Mouse (Mus musculus): Measurements from ENCODE around the gene Ptprf. TPM values are rescaled to one million over a fixed set of nuclear protein-coding genes. Genes with fewer than 3 reads are reported as not detected.

The Ptprf gene
- total and polyA plus RNA-seq, 2 experiments from 2014 or later: 45.0 to 120 TPM

- no peak overlapping the region for H3K4me3 ChIP-seq (ENCODE audit: low read depth, low read length)
- H3K4me1 ChIP-seq (ENCODE audit: insufficient read depth): no peaks in the 10 kb centered on the region
- 83% methylated on average over 2 of the region's 2 CpGs for WGBS
- H3K4me2 ChIP-seq (ENCODE audit: low read depth): no peak overlapping the region
- H3K9ac ChIP-seq: no peak overlapping the region
- TF ChIP-seq CTCF (IDR thresholded peaks at IDR 0.05; ENCODE audit: low read depth): no peak
- DNase-seq: no peak
- no peaks in the 10 kb centered on the region for H3K27me3 ChIP-seq (ENCODE audit: insufficient read depth, low read length)
- H3K9me3 ChIP-seq (ENCODE audit: low read length): no peaks in the 10 kb centered on the region
- no peak for ATAC-seq
- H3K27ac ChIP-seq (ENCODE audit: low read depth, low read length): no peak overlapping the region
- peaks cover 71% of the 10 kb centered on the region for H3K36me3 ChIP-seq (ENCODE audit: insufficient read depth)
Observed at GRCm38 (mm10) chr4:118233886-118234285, 57.3 kb downstream of the Ptprf start.

DNA sequence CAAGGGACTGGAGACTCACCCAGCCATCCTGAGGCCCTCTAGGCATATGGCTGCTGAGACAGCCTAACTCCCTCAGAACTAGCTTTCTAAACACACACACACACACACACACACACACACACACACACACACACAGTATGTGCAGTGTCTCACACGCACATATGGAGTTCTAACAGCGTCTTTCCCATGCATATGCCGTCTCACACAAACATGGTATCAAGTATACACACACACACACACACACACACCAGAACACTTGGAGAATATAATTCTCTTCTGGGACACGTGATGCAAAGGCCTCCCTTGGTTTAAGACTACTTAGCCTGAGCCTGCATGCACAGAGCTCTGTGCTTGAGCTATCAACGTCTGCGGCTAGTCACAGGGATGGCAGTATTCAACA is 59.3 kb downstream of the Ptprf start:
- ATAC-seq (peak; percentile 75), DNase-seq (peak; percentile 66)
- H3K4me2 ChIP-seq (ENCODE audit: low read depth): no peak overlapping the region
- H3K27ac ChIP-seq (ENCODE audit: low read depth, low read length): no peak overlapping the region
- no peak overlapping the region for H3K4me3 ChIP-seq (ENCODE audit: low read depth, low read length)
- no peak for TF ChIP-seq CTCF (IDR thresholded peaks at IDR 0.05; ENCODE audit: low read depth)
- H3K36me3 ChIP-seq (ENCODE audit: insufficient read depth): peaks cover 71% of the 10 kb centered on the region
- no peaks in the 10 kb centered on the region for H3K9me3 ChIP-seq (ENCODE audit: low read length)
- no peak overlapping the region for H3K9ac ChIP-seq
- no peaks in the 10 kb centered on the region for H3K4me1 ChIP-seq (ENCODE audit: insufficient read depth)
- H3K27me3 ChIP-seq (ENCODE audit: insufficient read depth, low read length): no peaks in the 10 kb centered on the region
- WGBS: 65% methylated on average over 6 of the region's 6 CpGs

DNA sequence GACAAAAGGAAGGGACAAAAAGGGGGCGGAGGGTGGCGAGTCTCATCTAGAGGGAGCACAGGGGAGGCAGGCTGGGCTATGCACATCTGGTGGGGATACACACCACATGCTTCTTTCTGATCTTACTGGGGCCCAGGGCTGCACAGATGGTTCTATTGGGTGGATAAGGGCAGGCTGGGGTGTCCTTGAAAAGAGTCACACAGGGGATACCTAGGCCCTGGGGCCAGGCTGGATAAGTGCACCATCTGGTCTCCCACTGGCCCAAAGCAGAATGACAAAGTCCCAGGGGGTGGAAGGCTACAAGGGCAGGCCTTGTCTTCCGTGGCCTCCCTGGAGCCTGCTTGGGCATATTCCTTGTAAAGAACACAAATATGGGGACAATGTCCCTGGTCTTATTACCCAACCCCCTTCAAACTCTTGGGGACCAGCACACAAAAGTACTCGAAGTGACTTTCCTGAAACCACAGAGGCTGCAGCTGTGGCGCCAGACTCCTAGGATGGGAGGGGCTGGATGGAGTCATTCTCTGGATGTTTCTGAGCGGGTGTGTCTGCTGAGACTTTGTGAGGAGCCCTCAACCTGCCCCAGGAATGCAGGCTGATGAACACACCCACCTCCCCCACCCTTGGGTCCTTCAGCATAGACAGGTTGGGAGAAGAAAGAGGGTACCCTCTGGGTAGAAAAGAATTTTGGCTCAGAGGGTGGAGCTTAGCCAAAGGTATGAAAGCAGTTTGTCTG is 62.0 kb downstream of the Ptprf start:
- Histone ChIP-seq H3K4me1 (ENCODE audit: insufficient read depth) (no peaks in the 10 kb centered on the region), H3K9me3 (ENCODE audit: low read length) (no peaks in the 10 kb centered on the region), H3K27me3 (ENCODE audit: insufficient read depth, low read length) (no peaks in the 10 kb centered on the region), H3K27ac (ENCODE audit: low read depth, low read length) (no peak overlapping the region), H3K4me2 (ENCODE audit: low read depth) (no peak overlapping the region), H3K36me3 (ENCODE audit: insufficient read depth) (peaks cover 71% of the 10 kb centered on the region), H3K4me3 (ENCODE audit: low read depth, low read length) (no peak overlapping the region), H3K9ac (no peak overlapping the region)
- TF ChIP-seq CTCF (IDR thresholded peaks at IDR 0.05; ENCODE audit: low read depth): no peak
- ATAC-seq (no peak), DNase-seq (no peak)
- 82% methylated on average over 6 of the region's 6 CpGs for WGBS

- Histone ChIP-seq H3K27ac (ENCODE audit: low read depth, low read length) (no peak overlapping the region), H3K27me3 (ENCODE audit: insufficient read depth, low read length) (no peaks in the 10 kb centered on the region), H3K9me3 (ENCODE audit: low read length) (no peaks in the 10 kb centered on the region), H3K9ac (no peak overlapping the region), H3K36me3 (ENCODE audit: insufficient read depth) (peaks cover 82% of the 10 kb centered on the region), H3K4me1 (ENCODE audit: insufficient read depth) (no peaks in the 10 kb centered on the region), H3K4me2 (ENCODE audit: low read depth) (no peak overlapping the region), H3K4me3 (ENCODE audit: low read depth, low read length) (no peak overlapping the region)
- ATAC-seq (no peak), DNase-seq (no peak)
- 84% methylated on average over 12 of the region's 12 CpGs for WGBS
- TF ChIP-seq CTCF (IDR thresholded peaks at IDR 0.05; ENCODE audit: low read depth): no peak
Observed at GRCm38 (mm10) chr4:118227398-118227797, 63.8 kb downstream of the Ptprf start.

DNA sequence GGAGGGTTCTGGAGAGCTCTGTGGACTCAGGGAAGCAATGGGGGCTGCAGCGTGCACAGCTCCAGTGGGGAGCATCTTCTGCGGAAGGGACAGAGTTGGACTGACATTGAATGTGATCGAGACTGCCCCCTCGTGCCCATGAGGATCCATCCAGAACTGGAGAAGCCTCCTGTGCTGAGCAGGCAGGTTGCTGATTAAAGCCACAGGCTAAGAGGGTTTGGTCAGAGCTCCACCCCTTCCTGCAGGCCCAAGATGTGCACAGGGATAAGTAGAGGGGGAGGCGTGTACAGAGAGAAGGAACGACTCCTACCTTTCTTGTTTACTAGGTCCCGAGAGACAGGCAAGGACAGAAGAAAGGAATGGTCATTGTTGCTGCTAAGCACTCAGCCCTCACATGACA is 69.9 kb downstream of the Ptprf start:
- WGBS: 82% methylated on average over 7 of the region's 7 CpGs
- Histone ChIP-seq H3K9me3 (ENCODE audit: low read length) (no peaks in the 10 kb centered on the region), H3K9ac (no peak overlapping the region), H3K27ac (ENCODE audit: low read depth, low read length) (no peak overlapping the region), H3K4me3 (ENCODE audit: low read depth, low read length) (no peak overlapping the region), H3K36me3 (ENCODE audit: insufficient read depth) (peaks cover 92% of the 10 kb centered on the region), H3K27me3 (ENCODE audit: insufficient read depth, low read length) (no peaks in the 10 kb centered on the region), H3K4me1 (ENCODE audit: insufficient read depth) (no peaks in the 10 kb centered on the region), H3K4me2 (ENCODE audit: low read depth) (no peak overlapping the region)
- DNase-seq (no peak), ATAC-seq (no peak)
- no peak for TF ChIP-seq CTCF (IDR thresholded peaks at IDR 0.05; ENCODE audit: low read depth)

- H3K4me2 ChIP-seq (ENCODE audit: low read depth): no peak overlapping the region
- H3K27ac ChIP-seq (ENCODE audit: low read depth, low read length): no peak overlapping the region
- H3K9ac ChIP-seq: no peak overlapping the region
- TF ChIP-seq CTCF (IDR thresholded peaks at IDR 0.05; ENCODE audit: low read depth): no peak
- peaks cover 92% of the 10 kb centered on the region for H3K36me3 ChIP-seq (ENCODE audit: insufficient read depth)
- WGBS: 90% methylated on average over 9 of the region's 9 CpGs
- no peaks in the 10 kb centered on the region for H3K9me3 ChIP-seq (ENCODE audit: low read length)
- no peaks in the 10 kb centered on the region for H3K27me3 ChIP-seq (ENCODE audit: insufficient read depth, low read length)
- DNase-seq (no peak), ATAC-seq (no peak)
- no peak overlapping the region for H3K4me3 ChIP-seq (ENCODE audit: low read depth, low read length)
- no peaks in the 10 kb centered on the region for H3K4me1 ChIP-seq (ENCODE audit: insufficient read depth)
Observed at GRCm38 (mm10) chr4:118220756-118221155, 70.4 kb downstream of the Ptprf start.

DNA sequence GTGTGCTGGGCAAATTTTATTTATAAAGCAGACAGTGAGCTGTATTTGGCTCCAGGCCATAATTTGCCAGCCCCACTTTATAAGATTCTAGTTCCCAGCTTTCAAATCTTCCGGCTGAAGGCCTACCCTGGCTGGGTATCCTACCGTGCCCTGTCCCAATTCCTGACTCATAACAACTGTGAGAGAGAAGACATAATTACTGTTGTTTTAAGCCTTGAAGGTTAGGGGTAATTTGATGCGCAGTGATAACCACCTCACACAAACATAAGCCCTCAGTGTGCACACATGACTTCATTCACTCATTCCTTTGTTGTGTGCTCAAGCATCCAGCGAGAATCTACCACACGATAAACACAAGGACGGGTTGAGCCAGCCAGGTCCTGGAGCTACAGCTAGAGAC is 71.7 kb downstream of the Ptprf start:
- H3K4me3 ChIP-seq (ENCODE audit: low read depth, low read length): no peak overlapping the region
- no peaks in the 10 kb centered on the region for H3K9me3 ChIP-seq (ENCODE audit: low read length)
- no peak for DNase-seq
- ATAC-seq: no peak
- H3K27me3 ChIP-seq (ENCODE audit: insufficient read depth, low read length): no peaks in the 10 kb centered on the region
- H3K4me1 ChIP-seq (ENCODE audit: insufficient read depth): no peaks in the 10 kb centered on the region
- H3K27ac ChIP-seq (ENCODE audit: low read depth, low read length): no peak overlapping the region
- H3K36me3 ChIP-seq (ENCODE audit: insufficient read depth): peaks cover 89% of the 10 kb centered on the region
- H3K4me2 ChIP-seq (ENCODE audit: low read depth): no peak overlapping the region
- no peak for TF ChIP-seq CTCF (IDR thresholded peaks at IDR 0.05; ENCODE audit: low read depth)
- 61% methylated on average over 6 of the region's 6 CpGs for WGBS
- no peak overlapping the region for H3K9ac ChIP-seq

All from forebrain, postnatal 0 days (tissue).